Mouse (Mus musculus): Measurements from ENCODE around the gene Abcf1.
"Not testable (repeated sequence)": the region's sequence is repeated elsewhere in the genome, so short reads cannot be mapped to it uniquely, and the experiment has no call there.

The Abcf1 gene

DNA sequence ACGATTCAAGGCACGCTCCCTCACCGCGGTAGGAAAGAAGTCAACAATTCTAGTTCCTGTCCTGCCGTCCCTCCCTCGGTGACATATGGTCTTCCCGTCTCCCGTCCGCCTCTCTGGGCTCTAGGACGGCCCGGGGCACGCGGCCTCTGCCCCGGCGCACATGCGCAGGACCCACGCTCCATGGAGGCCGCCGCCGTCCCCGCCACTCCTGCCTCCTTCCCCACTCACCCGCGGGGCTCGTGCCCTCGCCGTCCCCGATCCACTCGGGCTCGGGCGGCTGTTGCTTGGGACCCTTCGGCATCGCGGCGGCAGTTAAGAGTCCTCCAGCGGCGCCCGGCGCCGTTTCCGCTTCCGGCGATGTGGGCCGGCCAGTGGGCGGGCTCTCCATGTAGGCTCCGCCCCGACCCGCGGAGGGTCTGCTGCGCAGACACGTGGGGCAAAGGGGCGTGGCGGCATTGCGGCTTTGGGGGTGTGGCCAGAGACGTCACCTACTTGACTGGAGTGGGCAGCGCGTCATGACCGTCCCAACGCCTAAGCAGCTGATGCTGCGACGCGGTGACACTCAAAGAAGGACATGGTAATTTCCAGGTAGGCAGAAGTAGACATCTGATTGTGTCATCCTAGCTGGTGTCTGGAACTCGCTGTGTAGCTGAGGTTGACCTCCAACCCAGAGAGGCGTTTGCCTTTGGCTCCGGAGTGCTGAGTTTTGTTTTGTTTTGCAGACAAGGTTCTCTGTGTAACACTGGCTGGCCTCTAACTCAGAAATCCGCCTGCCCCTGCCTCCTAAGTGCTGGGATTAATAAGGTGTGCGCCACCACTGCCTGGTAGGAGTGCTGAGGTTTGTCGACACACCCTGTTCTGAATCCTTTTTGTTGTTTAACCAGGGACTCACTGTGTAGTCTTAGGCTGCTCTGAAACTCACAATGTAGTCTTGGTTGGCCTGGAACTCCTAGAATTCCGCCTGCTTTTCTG is at the start of gene Abcf1:
Gene Abcf1 (minus strand): TSS at position 344 of the 972 bp plus-strand sequence.
- peak; percentile 98 for DNase-seq

DNA sequence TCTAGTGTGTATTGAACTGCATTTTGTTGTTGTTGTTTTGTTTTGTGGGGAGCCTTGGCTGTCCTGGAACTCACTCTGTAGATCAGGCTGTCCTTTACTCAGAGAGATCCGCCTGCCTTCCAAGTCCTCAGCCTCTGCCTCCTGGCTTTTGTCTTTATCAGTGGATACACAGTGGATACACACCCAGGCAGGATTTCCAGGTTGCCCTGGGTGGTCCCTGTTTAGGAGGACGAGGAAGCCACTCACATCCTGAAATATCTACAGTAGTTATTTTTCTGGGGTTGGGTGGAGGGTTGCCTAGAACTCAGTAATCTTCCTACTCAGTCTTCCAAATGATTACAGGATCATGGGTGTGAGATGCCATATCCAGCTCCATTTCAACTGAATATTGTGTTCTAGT is 49.4 kb upstream of the Abcf1 start:
- DNase-seq: no peak

DNA sequence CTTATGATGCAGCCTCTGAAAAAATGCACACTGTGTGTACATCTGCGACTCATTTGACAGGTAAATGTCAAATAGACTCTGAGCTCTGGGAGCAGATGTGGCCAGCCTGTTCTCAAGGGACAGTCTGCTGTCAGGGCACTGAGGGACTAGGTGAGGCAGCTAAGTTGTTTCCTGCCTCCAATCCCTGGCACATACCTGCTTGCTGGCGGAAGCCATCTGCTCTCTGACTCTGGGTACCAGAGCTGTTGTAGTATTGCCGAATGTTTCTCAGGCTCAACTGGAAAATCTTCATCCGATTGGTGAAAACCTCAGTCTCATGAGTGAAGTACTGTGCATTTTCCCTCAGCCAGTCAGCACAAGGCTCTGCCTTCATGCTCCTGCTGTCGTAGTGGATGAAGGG is 47.5 kb upstream of the Abcf1 start:
- no peak for DNase-seq

DNA sequence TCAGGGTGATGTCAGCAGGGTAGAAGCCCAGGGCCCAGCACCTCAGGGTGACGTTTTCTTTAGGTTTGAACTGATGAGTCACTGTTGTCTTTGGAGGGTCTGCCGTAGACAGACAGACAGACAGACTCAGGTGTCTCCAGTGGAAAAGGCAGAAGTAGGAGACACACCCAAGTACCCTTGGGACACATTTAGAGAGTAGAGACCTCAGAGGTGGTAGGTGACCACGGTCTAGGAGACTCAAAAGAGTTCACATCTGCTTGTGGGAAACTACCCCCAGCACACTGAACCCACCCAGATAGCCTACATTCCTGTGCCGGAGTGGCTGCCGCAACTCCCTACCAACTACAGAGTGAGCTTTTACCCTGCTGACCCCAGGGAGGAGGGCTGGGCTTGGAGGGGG is 45.4 kb upstream of the Abcf1 start:
- no peak for DNase-seq

DNA sequence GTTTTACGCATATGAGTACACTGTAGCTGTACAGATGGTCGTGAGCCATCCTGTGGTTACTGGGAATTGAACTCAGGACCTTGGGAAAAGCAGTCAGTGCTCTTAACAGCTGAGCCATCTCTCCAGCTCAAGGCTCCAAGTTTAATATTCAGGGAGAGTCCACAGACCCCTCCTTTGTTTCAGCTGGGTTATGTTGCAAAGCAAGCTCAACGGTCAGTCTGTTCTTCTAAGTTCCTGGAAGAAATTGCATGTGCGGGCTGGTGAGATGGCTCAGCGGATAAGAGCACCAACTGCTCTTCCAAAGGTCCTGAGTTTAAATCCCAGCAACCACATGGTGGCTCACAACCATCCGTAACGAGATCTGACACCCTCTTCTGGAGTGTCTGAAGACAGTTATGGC is 34.8 kb upstream of the Abcf1 start:
- not testable (repeated sequence) for DNase-seq

DNA sequence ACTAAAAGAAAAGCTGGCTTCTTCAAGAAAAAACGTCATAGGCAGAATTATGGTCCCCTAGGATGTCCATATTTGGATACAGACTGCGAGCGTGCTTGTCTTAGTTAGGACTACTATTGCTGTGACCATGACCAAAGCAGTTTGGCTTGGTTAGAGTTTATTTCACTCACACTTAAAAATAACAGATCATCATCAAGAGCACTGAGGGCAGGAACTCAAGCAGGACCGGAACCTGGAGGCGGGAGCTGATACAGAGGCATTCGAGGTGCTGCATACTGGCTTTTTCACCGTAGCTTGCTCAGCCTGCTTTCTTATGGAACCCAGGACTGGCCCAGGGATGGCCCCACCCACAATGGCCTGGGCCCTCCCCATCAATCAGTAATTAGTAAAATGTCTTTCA is 33.8 kb upstream of the Abcf1 start:
- DNase-seq: no peak

DNA sequence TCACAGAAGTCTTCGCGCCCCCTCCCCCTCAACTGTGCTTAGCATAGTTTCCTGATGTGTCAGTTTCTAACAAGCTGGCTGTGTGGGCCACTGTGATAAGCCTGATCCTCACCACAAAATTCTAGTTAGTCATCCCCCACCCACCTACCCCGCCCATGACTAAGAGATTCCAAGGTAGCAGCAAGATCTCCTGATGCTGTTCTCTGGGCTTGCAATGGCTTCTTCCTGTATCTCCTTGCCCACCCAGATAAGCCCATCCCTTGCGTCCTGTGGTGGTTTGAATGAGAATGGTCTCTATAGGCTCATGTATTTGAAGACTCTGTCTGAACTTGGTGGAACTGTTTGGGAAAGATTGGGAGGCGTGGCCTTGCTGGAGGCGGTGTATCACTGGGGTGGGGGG is 32.4 kb upstream of the Abcf1 start:
- DNase-seq: no peak

DNA sequence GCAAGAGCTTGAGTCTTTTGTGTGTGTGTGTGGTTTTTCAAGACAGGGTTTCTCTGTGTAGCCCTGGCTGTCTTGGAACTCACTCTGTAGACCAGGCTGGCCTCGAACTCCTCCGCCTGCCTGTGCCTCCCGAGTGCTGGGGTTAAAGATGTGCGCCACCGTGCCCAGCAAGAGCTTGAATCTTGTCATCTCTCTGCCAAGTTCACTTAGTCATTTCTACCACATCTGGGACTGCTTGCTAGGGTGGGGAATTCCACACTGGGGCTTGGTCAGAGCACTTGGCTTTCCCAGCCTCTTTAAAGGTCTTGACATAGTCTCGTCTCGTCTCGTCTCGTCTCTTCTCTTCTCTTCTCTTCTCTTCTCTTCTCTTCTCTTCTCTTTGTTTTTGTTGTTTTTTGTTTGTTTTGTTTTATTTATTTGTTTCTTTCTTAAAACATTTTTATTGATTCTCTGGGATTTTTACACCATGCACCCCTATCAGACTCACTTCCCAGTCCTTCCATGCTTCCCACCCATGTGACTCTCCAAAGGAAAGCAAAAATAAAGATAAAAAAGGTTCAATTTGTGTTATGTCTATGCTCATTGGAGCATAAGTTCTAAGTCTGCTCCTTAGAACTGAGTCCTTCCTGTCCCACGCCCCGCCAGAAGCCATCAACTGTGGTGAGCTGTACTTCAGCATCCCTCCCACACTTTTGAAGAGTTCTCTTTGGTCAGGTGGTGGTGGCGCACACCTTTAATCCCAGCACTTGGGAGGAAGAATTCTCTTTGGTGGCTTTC is 31.7 kb upstream of the Abcf1 start:
- no peak for DNase-seq

DNA sequence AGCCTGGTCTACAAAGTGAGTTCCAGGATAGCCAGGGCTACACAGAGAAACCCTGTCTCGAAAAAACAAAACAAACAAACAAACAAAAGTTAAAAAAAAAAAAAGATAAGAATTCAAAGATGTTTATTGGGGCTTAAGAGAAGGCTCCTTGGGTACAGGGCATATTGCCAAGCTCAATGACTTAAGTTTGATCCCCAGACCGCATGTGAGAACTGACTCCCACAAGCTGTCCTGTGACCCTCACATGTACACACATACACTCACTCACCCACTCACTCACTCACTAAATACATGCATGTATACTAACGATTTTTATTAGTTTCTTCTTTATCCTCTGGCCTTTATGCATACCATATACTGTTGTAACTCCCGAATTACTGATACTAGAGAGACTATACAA is 30.8 kb upstream of the Abcf1 start:
- DNase-seq: no peak

DNA sequence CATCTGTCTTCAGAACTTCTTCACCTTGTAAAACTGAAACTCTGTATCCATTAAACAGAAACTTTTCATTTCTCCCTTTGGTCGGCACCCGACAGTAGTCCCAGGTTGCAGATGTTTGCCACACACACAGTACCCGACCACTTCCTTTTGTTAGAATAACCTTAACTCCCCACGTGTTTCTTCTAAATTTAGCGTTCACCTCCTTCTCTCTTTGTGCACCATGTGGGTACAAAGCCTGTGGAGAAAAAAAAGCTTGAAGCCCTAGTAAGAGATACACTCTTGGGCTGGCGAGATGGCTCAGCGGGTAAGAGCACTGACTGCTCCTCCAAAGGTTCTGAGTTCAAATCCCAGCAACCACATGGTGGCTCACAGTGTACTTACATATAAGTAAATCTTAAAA is 29.8 kb upstream of the Abcf1 start:
- no peak for DNase-seq

DNA sequence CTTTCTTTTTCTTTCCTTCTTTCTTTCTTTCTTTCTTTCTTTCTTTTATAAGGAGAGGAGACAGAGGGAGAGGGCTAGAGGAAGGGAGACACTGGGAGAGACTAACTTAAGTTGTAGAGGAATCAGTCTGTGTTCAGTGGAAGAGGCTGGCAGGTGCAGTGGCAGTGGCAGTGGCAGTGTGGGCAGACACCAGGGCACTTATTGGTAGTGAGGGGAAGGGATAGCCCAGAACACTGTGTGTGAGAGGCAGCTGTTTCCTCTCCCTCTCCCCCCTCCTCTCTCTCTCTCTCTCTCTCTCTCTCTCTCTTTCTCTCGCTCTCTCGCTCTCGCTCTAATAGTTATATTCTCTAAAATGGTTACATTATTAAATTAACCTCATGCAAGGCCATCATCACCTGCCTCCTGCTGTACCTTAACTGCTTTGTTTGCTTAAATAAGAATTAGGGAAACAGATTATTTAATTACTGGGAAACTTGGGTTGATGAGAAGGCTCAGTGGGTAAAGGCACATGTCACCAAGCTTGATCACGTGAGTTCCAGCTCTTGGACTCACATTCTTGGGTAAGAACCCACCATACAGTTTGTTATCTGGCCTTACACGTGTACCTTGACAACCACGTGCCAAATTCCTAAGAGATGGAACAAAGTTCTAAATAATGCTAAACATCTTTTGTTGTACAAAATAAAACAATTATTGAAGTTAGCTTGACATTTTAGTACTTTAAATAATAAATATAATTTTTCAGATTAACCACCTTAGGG is 29.2 kb upstream of the Abcf1 start:
- DNase-seq: no peak

DNA sequence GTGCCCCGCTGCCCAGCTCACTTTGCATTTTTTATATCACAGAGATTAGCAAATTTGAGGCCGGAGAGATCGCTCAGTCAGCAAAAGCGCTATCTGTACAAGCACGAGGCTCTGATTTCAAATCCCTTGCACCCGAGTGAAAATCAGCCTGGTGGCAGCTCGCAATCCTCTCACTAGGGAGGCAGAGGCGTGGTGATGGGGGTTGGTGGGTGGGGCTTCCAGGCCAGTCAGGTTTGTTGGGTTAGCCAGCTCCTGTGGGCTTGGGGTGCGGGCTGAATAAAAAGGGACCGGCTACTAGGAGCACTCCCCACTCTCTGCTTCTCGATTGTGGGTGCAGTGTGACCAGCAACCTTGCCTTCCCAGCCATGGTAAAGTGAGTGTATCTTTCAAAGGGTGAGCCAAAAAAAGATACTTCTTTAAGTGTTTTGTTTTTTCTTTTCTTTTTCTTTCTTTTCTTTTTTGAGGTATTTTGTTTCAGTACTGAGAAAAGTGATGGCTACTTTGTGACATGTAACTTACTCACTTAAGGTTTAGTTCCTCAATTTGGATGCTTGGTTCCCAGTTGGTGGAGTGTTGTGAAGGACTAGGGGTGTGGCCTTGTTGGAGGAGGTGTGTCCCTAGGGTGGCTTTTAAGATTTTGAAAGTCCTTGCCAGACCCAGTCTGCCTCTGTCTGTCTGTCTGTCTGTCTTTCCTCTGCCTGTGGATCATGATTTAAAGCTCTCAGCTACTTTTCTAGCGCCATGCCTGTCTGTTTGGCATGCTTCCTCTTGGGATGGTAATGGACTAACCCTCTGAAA is 28.4 kb upstream of the Abcf1 start:
- no peak for DNase-seq

DNA sequence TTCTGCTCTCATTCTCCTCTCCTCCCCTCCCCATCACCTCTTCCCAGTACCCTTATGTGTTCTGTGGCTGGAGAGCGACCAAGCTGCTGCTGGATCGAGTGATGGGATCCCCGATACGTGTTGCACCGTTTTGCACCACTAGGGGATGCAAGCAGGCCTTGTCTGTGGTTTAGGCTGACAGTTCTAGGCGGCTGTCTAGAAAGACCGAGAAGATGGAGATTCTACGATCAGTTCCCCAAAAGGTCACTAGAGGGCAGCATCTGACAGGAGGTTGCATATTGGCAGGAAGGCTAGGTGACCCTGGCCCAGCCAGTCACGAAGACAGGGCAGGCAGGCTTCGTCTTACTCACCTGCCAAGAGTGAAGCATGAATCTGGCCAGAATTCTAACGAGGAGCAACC is 27.4 kb upstream of the Abcf1 start:
- peak; percentile 92 for DNase-seq

DNA sequence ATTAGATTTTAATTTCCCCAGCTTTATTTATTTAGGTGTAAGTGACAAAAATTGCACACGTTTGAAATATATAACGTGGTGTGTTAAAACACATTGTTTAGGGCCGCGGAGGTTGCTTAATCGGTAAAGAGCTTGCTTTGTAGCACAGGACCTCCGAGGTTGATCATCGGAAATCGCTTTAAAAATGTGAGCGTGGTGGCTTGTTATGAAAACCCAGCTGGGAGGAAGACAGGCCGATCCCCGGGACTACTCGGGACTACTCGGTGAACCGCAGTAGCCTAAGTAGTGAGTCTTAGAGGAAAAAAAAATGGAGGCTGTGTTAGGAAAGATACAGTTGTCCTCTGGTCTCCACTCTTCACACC is 25.3 kb upstream of the Abcf1 start:
- DNase-seq: no peak

DNA sequence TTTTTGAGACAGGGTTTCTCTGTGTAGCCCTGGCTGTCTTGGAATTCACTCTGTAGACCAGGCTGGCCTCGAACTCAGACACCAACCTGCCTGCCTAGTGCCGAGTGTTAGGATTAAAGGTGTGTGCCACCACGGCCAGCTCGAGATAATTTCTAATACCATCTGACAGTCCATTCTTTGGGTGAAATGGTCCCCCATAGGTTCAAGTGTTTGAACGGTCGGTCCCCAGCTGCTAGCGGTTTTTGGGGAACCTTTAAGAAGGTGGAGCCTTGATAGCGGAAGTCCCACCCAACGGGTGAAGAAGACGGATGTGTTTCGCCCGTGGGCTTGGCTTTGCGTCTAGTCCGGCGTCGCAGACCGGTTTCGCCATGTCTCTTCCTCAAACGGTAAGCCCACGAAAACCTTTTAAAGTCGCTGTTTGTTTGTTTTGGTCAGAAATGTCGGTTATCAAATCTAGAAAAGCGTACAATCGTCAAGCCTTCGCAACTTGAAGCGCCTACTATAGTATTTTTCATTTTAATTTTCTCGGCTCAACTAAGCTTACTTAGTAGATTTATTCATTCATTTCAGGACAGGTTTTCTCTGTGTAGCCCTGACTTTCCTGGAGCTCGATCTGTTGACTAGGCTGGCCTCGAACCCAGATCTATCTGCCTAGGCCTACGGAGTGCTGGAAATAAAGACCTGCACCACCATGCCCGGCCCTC is 24.8 kb upstream of the Abcf1 start:
- DNase-seq: peak; percentile 82

DNA sequence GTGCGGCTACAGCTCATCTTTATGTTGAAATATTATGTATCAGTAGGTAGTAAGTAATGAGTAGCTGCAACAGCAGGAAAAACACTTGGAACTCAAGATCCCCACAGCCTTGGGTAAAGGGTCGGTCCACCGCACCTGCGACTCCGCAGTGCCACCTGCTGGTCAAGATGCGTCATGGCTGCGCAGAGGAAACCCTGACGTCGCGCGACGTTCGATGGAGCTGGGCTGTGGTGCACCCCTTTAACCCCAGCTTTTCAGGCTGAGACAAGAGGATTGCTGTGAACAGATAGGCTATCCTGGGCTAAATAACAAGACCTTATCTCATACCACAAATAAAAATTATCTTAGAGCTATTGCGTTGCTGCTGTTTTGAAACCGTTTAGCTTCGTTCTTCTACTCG is 24.1 kb upstream of the Abcf1 start:
- peak; percentile 73 for DNase-seq

DNA sequence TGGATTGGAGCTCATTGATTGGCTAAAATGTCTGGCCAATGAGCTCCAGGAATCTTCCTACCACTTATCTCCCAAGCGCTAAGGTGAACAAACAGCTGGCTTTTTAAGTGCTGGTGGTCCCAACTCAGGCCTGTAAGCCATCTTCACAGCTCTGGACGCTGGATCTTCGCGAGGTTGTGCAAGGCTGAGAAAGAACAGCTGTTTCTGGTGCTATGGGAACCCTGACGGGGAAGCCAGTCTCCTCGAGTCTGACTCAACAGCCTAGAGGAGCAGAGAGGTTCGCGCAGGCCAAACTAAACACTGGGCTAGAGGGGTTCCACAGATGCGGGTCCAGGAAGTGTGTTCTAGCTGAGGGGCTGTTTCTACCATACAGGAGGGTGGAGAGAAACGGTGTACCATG is 22.2 kb upstream of the Abcf1 start:
- peak; percentile 21 for DNase-seq

DNA sequence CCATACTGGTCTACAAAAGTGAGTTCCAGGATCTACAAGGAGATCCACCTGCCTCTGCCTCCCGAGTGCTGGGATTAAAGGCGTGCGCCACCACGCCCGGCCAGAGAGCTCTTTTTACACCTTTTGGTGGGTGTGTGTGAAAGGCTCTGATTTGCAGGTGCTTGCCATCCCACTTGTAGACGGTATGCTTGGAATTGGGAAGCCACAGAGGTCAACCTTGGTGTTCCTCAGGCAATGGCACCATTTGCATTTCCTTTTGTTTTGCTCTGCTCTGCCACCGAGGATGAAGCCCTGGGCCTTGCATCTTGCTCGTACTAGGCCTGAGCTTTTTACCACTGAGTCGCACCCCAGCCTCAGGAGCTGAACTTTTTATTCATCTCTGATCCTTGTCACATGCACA is 12.2 kb upstream of the Abcf1 start:
- no peak for DNase-seq

DNA sequence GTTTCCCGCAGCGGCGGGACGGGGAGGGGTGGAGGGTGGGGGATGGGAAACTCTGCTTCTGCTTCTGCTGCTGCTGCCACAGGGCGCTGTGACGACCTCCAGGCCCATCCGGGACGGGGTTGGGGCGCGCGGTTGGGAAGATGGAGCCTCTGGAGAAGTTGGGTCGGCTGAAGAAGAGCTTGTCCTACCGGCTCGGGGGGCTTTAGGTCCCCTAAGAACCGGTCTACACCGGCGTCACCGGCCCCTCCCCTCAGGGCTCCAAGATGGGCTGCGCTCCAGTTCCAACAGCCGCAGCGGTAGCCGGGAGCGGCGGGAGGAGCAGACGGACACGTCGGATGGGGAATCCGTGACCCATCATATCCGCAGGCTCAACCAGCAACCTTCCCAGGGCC is 10.8 kb upstream of the Abcf1 start:
- peak; percentile 82 for DNase-seq

DNA sequence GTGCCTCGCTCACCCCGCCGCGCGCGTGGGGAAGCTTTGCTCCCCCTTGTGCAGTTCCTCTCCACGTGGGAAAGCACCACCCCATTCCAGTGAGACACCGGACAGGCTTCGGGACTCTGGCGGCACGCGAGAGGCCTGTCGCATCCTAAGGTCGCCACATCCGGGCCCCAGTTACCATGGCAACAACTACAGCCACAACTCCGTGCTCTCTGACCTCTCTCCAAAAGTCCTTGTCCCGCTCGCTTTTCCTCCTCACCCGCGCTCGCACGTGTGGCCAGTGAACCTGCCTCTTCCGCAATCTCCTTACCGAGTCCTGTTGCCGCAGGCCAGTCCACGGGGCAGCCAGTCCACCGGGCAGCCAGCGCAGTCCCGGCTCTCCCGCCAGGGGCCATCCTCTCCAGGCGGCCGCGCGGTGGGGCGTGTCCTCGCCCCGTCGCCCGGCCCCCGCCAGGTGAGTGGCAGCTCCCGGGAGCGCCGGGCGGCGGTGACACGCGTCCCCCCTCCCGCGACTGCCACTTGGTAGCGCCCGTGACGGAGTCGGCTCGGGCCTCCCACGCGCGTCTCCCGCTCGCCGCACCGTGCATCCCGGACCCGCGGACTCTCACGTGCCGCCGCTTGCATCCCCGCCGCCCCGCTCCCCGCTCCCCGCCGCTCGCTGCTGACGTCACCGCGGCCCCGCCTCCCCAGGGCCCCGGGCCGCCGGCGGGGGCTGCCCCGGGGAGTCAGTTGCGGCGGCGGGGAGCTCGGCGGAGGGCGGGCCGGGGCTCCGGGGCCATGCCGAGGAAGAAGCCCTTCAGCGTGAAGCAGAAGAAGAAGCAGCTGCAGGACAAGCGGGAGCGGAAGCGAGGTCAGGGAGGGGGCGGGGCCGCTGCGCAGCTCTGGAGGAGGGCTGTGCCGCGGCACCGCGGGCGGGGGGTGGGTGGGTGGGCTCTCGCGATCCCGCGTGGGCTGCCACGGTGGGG is 10.1 kb upstream of the Abcf1 start, which contains the start of the genes Gnl1 and Prr3:
Gene Gnl1 (plus strand): TSS at position 451 of the 962 bp plus-strand sequence.
Gene Prr3 (minus strand): TSS at position 836 of the 962 bp plus-strand sequence.
- DNase-seq: peak; percentile 93
